Mouse (Mus musculus) intestine, postnatal 0 days (tissue): ENCODE measurements at regions not wholly inside any gene's neighbourhood (a gene's known extent, or its start where the extent isn't known, plus 50 kb on each side); places are given as distances from the start of the nearest gene placed in this dataset.
A peak's percentile ranks its signal among the peaks of the same experiment; 100 is the strongest.

Experiments used
- ATAC-seq: fragments of 200-750 bp; cut with Nextera tagmentation; 2 replicates; pipeline ENCODE4 v1.8.0; 2017; ENCODE audit warnings: mild to moderate bottlenecking, moderate TSS enrichment, moderate library complexity
- H3K27ac ChIP-seq: fragments of 300-500 bp; sonication (generic); 2 replicates; pipeline ENCODE4 v1.5.1; 2014; ENCODE audit warnings: mild to moderate bottlenecking, low read depth, low read length, moderate library complexity
- H3K27me3 ChIP-seq: fragments of 300-500 bp; sonication (generic); replicated peaks from 2 replicates; pipeline ENCODE4 v1.6.1; 2014; ENCODE audit warnings: low read length, mixed read lengths; ENCODE audit not compliant: control insufficient read depth, insufficient read depth
- H3K36me3 ChIP-seq: fragments of 300-500 bp; sonication (generic); 2 replicates; pipeline ENCODE4 v1.6.1; 2014; ENCODE audit warnings: mild to moderate bottlenecking, moderate library complexity; ENCODE audit not compliant: control insufficient read depth, insufficient read depth
- H3K4me1 ChIP-seq: fragments of 300-500 bp; sonication (generic); replicated peaks from 2 replicates; pipeline ENCODE4 v1.6.1; 2014; ENCODE audit warnings: antibody characterized with exemption, low read length, mixed read lengths; ENCODE audit not compliant: control insufficient read depth, insufficient read depth
- H3K4me2 ChIP-seq: fragments of 300-500 bp; sonication (generic); replicated peaks from 2 replicates; pipeline ENCODE4 v1.6.1; 2014; ENCODE audit warnings: low read depth, mild to moderate bottlenecking, moderate library complexity
- H3K4me3 ChIP-seq: fragments of 300-500 bp; sonication (generic); 2 replicates; pipeline ENCODE4 v1.5.1; 2014; ENCODE audit warnings: low read depth, low read length
- H3K9ac ChIP-seq: fragments of 300-500 bp; sonication (generic); 2 replicates; pipeline ENCODE4 v1.6.1; 2014; ENCODE audit warnings: mild to moderate bottlenecking, low read depth, low read length
- H3K9me3 ChIP-seq: fragments of 300-500 bp; sonication (generic); 2 replicates; pipeline ENCODE4 v1.6.1; 2016; ENCODE audit warnings: mixed run types; ENCODE audit not compliant: control insufficient read depth
- CTCF ChIP-seq: sonication (generic); IDR thresholded peaks from 2 replicates; pipeline ENCODE4 v1.5.1; 2016; ENCODE audit warnings: low read depth, mild to moderate bottlenecking, control low read depth, antibody characterized with exemption, moderate library complexity
- WGBS: fragments of 180-500 bp; shearing (Covaris S2); extraction: QIAGEN DNeasy Blood & Tissue Kit; methylation state at CpG from one replicate; pipeline ENCODE4 v1.1.7; 2014; 5-methylcytosine and 5-hydroxymethylcytosine counted together

DNA sequence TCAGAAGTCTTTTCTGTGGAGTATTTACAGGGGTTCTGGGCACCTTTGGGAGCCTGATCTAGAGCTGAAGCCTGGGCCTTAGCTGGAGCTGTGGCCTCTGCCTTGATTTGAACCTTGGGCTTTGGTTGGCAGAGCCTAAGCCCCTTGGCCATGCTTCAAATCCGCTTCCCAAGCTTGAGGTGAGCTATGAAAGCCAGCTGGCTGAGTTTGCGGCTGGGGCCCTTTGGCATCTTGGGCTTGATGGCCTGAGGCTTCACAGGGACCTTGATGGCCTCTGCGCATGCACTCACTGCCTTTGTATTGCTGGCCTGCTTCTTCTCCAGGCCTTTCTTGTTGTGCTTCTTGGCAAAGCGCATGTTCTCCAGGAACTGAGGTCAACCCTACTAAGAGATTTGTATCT is 384.5 kb upstream of the Fam241a start:
- no peak overlapping the region for H3K27ac ChIP-seq
- no peaks in the 10 kb centered on the region for H3K27me3 ChIP-seq
- H3K9me3 ChIP-seq = no peaks in the 10 kb centered on the region
- no peak for TF ChIP-seq CTCF
- H3K4me1 ChIP-seq = no peaks in the 10 kb centered on the region
- H3K36me3 ChIP-seq = no peaks in the 10 kb centered on the region
- no peak overlapping the region for H3K4me2 ChIP-seq
- WGBS = 94% methylated on average over 4 of the region's 4 CpGs
- no peak overlapping the region for H3K4me3 ChIP-seq
- ATAC-seq = no peak
- no peak overlapping the region for H3K9ac ChIP-seq

DNA sequence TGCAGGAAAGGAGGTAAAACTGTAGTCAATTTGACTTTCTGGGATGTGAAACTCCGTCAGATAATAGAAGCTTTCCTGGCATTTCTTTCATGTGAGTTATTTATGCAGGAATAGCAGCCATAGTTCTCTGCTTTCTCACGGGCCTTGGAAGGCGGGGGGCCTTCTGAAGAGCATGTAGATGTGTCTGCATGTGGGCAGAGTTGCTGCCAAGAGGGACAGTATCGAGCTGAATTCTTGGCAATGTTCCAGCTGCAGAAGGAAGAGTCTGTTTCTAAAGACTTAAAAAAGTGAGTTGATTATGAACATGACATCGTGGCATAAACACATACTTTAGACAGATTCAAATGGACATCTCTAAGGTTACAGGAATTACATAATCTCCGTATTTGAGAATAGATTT is 374.5 kb upstream of the Fam241a start:
- Histone ChIP-seq H3K27ac (no peak overlapping the region), H3K4me2 (no peak overlapping the region), H3K27me3 (no peaks in the 10 kb centered on the region), H3K9ac (no peak overlapping the region), H3K36me3 (no peaks in the 10 kb centered on the region), H3K4me1 (no peaks in the 10 kb centered on the region), H3K9me3 (no peaks in the 10 kb centered on the region), H3K4me3 (no peak overlapping the region)
- no peak for ATAC-seq
- WGBS = 44% methylated on average over 6 of the region's 6 CpGs
- no peak for TF ChIP-seq CTCF

DNA sequence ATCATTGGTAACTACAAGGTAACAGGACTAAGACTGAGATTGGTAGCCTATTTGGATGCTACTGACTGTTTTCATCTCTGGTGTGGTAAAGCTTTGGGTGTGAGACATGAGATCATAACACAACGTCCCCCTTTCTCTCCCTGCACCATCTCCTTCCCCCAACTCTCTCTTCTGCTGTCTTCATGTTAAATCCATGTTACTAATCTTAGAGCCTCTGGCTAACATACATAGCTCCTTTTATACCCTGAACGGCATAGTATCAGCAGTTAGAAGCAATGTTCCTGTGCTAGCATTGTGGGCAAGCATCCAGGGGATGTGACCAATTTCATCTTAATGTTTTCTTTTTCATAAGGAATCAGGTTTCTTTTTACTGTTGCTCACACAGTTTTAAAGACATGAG is 365.1 kb upstream of the Fam241a start:
- Histone ChIP-seq H3K36me3 (no peaks in the 10 kb centered on the region), H3K9me3 (no peaks in the 10 kb centered on the region), H3K4me2 (no peak overlapping the region), H3K27ac (no peak overlapping the region), H3K4me3 (no peak overlapping the region), H3K27me3 (no peaks in the 10 kb centered on the region), H3K4me1 (no peaks in the 10 kb centered on the region), H3K9ac (no peak overlapping the region)
- ATAC-seq = no peak
- no peak for TF ChIP-seq CTCF
- 73% methylated on average over 2 of the region's 2 CpGs for WGBS

DNA sequence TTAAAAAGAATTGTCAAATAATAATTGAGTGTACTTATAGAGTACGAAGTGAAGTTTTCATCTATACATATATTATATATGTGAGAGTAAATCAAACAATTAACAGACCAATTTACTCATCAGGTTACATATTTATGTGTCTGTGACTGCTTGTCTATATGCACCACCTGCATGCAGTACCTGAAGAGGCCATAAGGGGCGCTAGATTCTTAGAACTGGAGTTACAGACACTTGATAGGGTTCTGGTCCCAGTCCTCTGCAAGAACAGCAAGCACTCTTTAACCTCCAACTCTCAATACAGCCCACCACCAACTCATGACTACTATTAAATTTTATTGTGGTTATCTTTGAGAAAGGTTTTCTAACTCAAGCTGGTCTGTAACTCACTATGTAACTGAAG is 351.7 kb upstream of the Fam241a start:
- no peaks in the 10 kb centered on the region for H3K27me3 ChIP-seq
- peak; percentile 18; the same call in 1 of the 2 replicates for TF ChIP-seq CTCF
- no peaks in the 10 kb centered on the region for H3K36me3 ChIP-seq
- H3K4me3 ChIP-seq = no peak overlapping the region
- no peak for ATAC-seq
- no peak overlapping the region for H3K4me2 ChIP-seq
- no peaks in the 10 kb centered on the region for H3K9me3 ChIP-seq
- 71% methylated on average over 2 of the region's 2 CpGs for WGBS
- H3K27ac ChIP-seq = no peak overlapping the region
- H3K4me1 ChIP-seq = no peaks in the 10 kb centered on the region
- H3K9ac ChIP-seq = no peak overlapping the region

DNA sequence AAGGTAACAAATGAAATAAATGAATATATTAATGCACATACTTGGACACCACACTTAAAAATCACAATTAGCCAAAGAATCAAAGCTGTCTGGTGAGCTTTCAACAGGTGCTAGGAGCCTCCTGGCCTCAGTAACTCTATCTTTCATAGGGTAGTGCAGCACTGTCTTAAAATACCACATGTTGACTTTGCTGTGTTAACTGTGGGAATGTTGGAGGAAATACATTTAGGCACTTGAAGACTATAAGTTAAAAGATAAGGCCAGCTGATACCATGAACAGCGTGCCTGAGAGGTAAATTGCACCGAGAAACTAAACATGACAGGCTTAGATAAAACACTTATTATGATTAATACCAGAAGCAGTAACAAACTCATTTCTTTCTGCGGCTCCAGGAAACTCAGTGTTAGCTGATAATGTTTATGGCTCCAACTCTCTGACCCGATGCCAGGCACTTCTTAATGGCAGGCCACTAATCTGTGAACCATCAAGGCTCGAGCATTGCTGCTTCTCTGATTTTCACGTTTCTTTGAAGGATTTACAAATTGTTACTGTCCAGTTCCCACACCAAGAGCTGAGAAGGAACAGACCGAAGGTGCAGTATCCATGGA is 343.8 kb upstream of the Fam241a start:
- no peak for TF ChIP-seq CTCF
- H3K4me1 ChIP-seq = no peaks in the 10 kb centered on the region

DNA sequence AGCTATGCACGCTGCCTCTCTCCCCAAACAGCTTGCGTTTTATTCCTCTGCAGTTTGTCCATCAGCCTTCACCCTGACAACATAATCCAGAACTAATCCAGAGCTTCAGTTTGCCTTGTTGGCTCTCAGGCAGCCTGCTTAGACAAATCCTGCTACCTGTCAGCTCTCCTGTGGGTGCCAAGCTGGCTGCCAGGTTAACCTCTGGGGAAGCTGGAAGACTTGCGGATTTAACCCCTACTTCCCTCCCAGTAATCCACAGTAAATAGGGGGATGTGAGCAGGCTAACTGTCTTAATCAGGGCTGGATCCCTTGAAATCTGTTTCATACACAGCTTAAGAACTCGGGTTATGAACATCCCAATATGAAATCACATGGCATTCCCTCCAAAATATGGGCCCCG is 334.3 kb upstream of the Fam241a start:
- no peak for ATAC-seq
- no peak for TF ChIP-seq CTCF
- WGBS = 72% methylated on average over 5 of the region's 5 CpGs
- H3K27ac ChIP-seq = no peak overlapping the region
- H3K36me3 ChIP-seq = no peaks in the 10 kb centered on the region
- H3K9ac ChIP-seq = no peak overlapping the region
- H3K4me3 ChIP-seq = no peak overlapping the region
- no peaks in the 10 kb centered on the region for H3K9me3 ChIP-seq
- H3K4me1 ChIP-seq = no peaks in the 10 kb centered on the region
- H3K4me2 ChIP-seq = no peak overlapping the region
- H3K27me3 ChIP-seq = no peaks in the 10 kb centered on the region

More for the DNA sequence above, 343.8 kb upstream of the Fam241a start:
- WGBS = 14% methylated on average over 7 of the region's 7 CpGs
- Histone ChIP-seq H3K9ac (no peak overlapping the region), H3K4me2 (no peak overlapping the region), H3K27me3 (no peaks in the 10 kb centered on the region), H3K27ac (no peak overlapping the region), H3K4me3 (no peak overlapping the region), H3K9me3 (no peaks in the 10 kb centered on the region), H3K36me3 (no peaks in the 10 kb centered on the region)
- ATAC-seq = no peak
